Mouse (Mus musculus) kidney, adult 2 months (tissue): ENCODE data around the gene Ctdspl.

Experiments used
- CTCF ChIP-seq: fragments of 200-500 bp; conservative IDR thresholded peaks from 2 replicates; pipeline ENCODE4 v1.5.1; 2011; ENCODE audit warnings: low read depth, mild to moderate bottlenecking, control low read depth, low read length, moderate library complexity, mixed read lengths; ENCODE audit not compliant: insufficient read depth, insufficient read length
- POLR2A ChIP-seq: fragments of 200-500 bp; IDR thresholded peaks from one replicate; pipeline ENCODE4 v1.6.1; 2011; ENCODE audit warnings: low read depth, low read length, control low read depth

DNA sequence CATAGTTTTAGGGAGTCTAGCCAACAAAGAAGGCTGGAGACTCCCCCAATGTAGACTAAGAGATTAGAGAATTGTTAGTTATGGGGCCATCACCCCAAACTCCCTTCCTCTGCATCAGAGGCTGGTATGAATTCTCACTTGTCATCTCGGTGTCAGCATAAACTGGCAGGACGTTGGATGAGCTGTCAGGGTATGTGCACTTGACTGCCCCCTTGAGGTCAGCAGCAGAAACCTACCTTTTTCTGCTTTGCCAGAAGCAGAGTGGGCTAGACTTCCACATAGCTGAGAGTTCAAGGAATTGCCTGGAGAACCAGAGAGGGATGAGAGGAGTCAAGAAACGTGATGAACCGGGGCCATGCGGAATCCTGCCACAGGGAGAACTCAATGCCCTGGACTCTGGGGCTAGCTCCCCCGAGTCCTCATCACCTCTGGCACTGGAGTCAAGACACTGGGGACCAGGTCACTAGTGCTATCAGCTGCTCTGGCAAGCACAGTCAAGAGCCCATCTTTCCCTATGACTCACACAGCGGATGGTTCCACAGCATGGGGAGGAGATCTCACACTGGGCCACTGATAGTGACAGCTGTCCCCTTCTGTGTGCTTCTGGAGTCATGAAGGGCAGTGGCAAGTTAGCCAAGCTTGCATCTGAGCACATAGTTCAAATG, 44.8 kb upstream of the Ctdspl start:
- TF ChIP-seq POLR2A: no peak
- TF ChIP-seq CTCF: peak; percentile 67
